Mouse (Mus musculus): ENCODE measurements around the gene Ctnnb1.

DNA sequence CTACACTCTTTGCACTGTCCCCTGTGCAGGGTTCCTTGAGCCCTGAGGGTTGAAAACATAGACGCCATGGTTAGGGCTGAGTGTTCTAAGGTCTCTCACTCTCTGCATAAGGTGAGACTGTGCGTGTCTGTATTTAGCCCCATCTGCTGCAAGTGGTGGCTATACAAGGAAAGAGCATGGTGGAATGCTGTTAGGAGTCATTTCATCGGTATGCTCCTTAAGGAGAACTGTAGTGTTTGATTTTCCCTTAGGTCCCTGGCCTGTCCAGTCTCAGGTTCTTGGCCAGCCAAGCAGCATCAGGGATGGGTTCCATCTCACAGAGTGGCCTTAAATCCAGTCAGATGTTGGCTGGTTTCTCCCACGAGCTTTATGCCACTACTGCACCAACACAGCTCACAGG, 14.6 kb upstream of the Ctnnb1 start:
- no peak for TF ChIP-seq CTCF (IDR thresholded peaks at IDR 0.05; ENCODE audit: borderline replicate concordance, extremely low read depth, insufficient read depth, insufficient read length)
- TF ChIP-seq POLR2A (IDR thresholded peaks at IDR 0.05; ENCODE audit: borderline replicate concordance, extremely low read depth, insufficient read depth, insufficient read length, poor library complexity, severe bottlenecking), result no peak
